ENCODE assay signal across 8 mouse cellular contexts in the genomic region with DNA sequence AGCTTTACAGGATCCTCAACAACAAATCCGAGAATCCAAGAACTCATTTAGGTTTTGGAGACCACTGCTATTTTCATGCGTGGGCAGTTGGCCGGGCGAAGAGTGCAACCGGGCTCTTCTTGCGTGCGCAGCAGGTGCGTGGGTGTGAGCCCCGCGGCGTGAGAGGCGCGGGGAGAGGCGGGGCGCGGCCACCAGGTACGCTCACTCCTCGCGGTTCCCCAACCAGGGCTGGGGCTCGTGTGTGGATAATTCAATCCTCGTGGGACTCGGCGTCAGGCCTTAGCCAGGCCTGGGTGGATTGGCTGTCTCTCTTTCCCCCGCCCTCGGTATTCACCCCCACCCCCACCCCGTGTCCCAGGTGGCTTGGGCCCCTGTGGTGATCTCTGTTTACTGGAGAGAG. TPM values are rescaled to one million over a fixed set of nuclear protein-coding genes. Genes with fewer than 3 reads are reported as not detected.
DNase-seq lines count a peak whose midpoint lies in the region; ATAC-seq and TF ChIP-seq lines count a peak whose summit lies in the region.

No protein-coding gene starts in this region.

- peak overlapping the region; percentile 25 for H3K4me3 ChIP-seq in neural tube, embryonic 11.5 days (ENCODE audit: low read depth, low read length)
- H3K4me3 ChIP-seq in intestine, postnatal 0 days (ENCODE audit: low read depth, low read length), result peak overlapping the region; percentile 32
- H3K4me3 ChIP-seq in neural tube, embryonic 12.5 days, result peak overlapping the region; percentile 32

- peak overlapping the region; percentile 47 for H3K4me2 ChIP-seq in neural tube, embryonic 11.5 days (ENCODE audit: low read depth)
- H3K4me2 ChIP-seq in intestine, postnatal 0 days (replicated peaks; ENCODE audit: low read depth), result peak overlapping the region; percentile 73
- peak overlapping the region; percentile 54 for H3K4me2 ChIP-seq in neural tube, embryonic 12.5 days (replicated peaks)

- H3K9ac ChIP-seq in neural tube, embryonic 11.5 days (ENCODE audit: low read length), result peak overlapping the region; percentile 28
- H3K9ac ChIP-seq in intestine, postnatal 0 days (ENCODE audit: low read depth, low read length), result 0 out of 2 replicates have a peak overlapping the region, but pooled peaks have one; percentile 17
- H3K9ac ChIP-seq in neural tube, embryonic 12.5 days, result peak overlapping the region; percentile 51

- no peak overlapping the region for H3K27ac ChIP-seq in neural tube, embryonic 11.5 days (ENCODE audit: low read depth, low read length)
- 0 out of 2 replicates have a peak overlapping the region, but pooled peaks have one; percentile 16 for H3K27ac ChIP-seq in intestine, postnatal 0 days (ENCODE audit: low read depth, low read length)
- no peak overlapping the region for H3K27ac ChIP-seq in neural tube, embryonic 12.5 days

- DNase-seq in cerebellum, postnatal 4 days (ENCODE audit: low spot score in 2 of 2), result no peak
- no peak for DNase-seq in neural tube, embryonic 11.5 days (ENCODE audit: low spot score)
- DNase-seq in neural tube, embryonic 10.5 days (ENCODE audit: extremely low spot score, low spot score), result no peak
- no peak for DNase-seq in adrenal gland, adult 8-10 months
- DNase-seq in yolk sac, embryonic 10.5 days (ENCODE audit: low spot score), result no peak

- peak; percentile 46; the same call in 1 of the 2 replicates for ATAC-seq in cerebellum, adult (ENCODE audit: insufficient number of reproducible peaks, low FRiP score, low TSS enrichment)
- no peak for ATAC-seq in neural tube, embryonic 11.5 days (ENCODE audit: insufficient read depth, low FRiP score, low TSS enrichment)
- peak; percentile 17; the same call in 1 of the 2 replicates for ATAC-seq in intestine, postnatal 0 days
- ATAC-seq in neural tube, embryonic 12.5 days (ENCODE audit: low FRiP score, low read depth), result no peak

- H3K36me3 ChIP-seq in neural tube, embryonic 11.5 days (ENCODE audit: control insufficient read depth, insufficient read depth, low read length), result no peaks in the 10 kb centered on the region
- H3K36me3 ChIP-seq in intestine, postnatal 0 days (ENCODE audit: control insufficient read depth, insufficient read depth), result peaks cover 4% of the 10 kb centered on the region; the same call in 1 of the 2 replicates
- H3K36me3 ChIP-seq in neural tube, embryonic 12.5 days, result peaks cover 15% of the 10 kb centered on the region

- H3K4me1 ChIP-seq in neural tube, embryonic 11.5 days (ENCODE audit: control insufficient read depth, insufficient read depth, low read length), result peaks cover 17% of the 10 kb centered on the region
- H3K4me1 ChIP-seq in intestine, postnatal 0 days (replicated peaks; ENCODE audit: control insufficient read depth, insufficient read depth, low read length), result peaks cover 11% of the 10 kb centered on the region
- H3K4me1 ChIP-seq in neural tube, embryonic 12.5 days, result peaks cover 29% of the 10 kb centered on the region

- H3K9me3 ChIP-seq in neural tube, embryonic 11.5 days (ENCODE audit: control insufficient read depth, low read length), result no peaks in the 10 kb centered on the region
- H3K9me3 ChIP-seq in intestine, postnatal 0 days (ENCODE audit: control insufficient read depth), result no peaks in the 10 kb centered on the region
- no peaks in the 10 kb centered on the region for H3K9me3 ChIP-seq in neural tube, embryonic 12.5 days

- peaks cover 48% of the 10 kb centered on the region for H3K27me3 ChIP-seq in neural tube, embryonic 11.5 days (ENCODE audit: control insufficient read depth, insufficient read depth, low read length)
- peaks cover 15% of the 10 kb centered on the region for H3K27me3 ChIP-seq in intestine, postnatal 0 days (replicated peaks; ENCODE audit: control insufficient read depth, insufficient read depth, low read length)
- H3K27me3 ChIP-seq in neural tube, embryonic 12.5 days (replicated peaks), result peaks cover 58% of the 10 kb centered on the region

- no peak for TF ChIP-seq CTCF in intestine, postnatal 0 days (IDR thresholded peaks at IDR 0.05; ENCODE audit: low read depth)

- 7% methylated on average over 26 of the region's 26 CpGs for WGBS in neural tube, embryonic 11.5 days
- 7% methylated on average over 26 of the region's 26 CpGs for WGBS in intestine, postnatal 0 days
- 6% methylated on average over 26 of the region's 26 CpGs for WGBS in neural tube, embryonic 12.5 days

RNA-seq across cellular contexts. Expression of gene Slc16a11, which starts 1.2 kb away (rescaled TPM):
- 0.27 and 0.50 TPM in 2 replicates for polyA plus RNA-seq in neural tube, embryonic 11.5 days (2014; fragmentation: Nextera tagmentation; extraction: Ambion mirVana)
- polyA plus RNA-seq in intestine, postnatal 0 days (2015; fragmentation: Nextera tagmentation; extraction: Ambion mirVana), result 3.6 and 4.5 TPM in 2 replicates
- 1.7 and 3.3 TPM in 2 replicates for polyA plus RNA-seq in neural tube, embryonic 12.5 days (2016; fragmentation: Nextera tagmentation; extraction: Ambion mirVana)
- 1 to 10 TPM in 2 of 4 experiments, under 1 TPM in 2; 0.23 to 2.0 (median 0.86) TPM for total RNA-seq in adrenal gland, adult 8-10 months (2022)

RNA-seq across cellular contexts. Expression of gene Slc16a13, which starts 7.1 kb away (rescaled TPM):
- polyA plus RNA-seq in neural tube, embryonic 11.5 days (2014; fragmentation: Nextera tagmentation; extraction: Ambion mirVana), result 14.3 and 16.9 TPM in 2 replicates
- polyA plus RNA-seq in intestine, postnatal 0 days (2015; fragmentation: Nextera tagmentation; extraction: Ambion mirVana), result 9.9 and 11.4 TPM in 2 replicates
- polyA plus RNA-seq in neural tube, embryonic 12.5 days (2016; fragmentation: Nextera tagmentation; extraction: Ambion mirVana), result 13.6 and 16.3 TPM in 2 replicates
- total RNA-seq in adrenal gland, adult 8-10 months (2022), result 1 to 10 TPM; 4.4 to 9.4 (median 6.6) TPM

RNA-seq across cellular contexts. Expression of gene Bcl6b, which starts 15.9 kb away (rescaled TPM):
- polyA plus RNA-seq in neural tube, embryonic 11.5 days (2014; fragmentation: Nextera tagmentation; extraction: Ambion mirVana), result 6.2 and 7.4 TPM in 2 replicates
- 3.6 and 4.4 TPM in 2 replicates for polyA plus RNA-seq in intestine, postnatal 0 days (2015; fragmentation: Nextera tagmentation; extraction: Ambion mirVana)
- 6.9 TPM in 2 replicates for polyA plus RNA-seq in neural tube, embryonic 12.5 days (2016; fragmentation: Nextera tagmentation; extraction: Ambion mirVana)
- total RNA-seq in adrenal gland, adult 8-10 months (2022), result 10 to 100 TPM in 2 of 4 experiments, 1 to 10 TPM in 2; 6.4 to 25.1 (median 10.5) TPM

RNA-seq across cellular contexts. Expression of gene 0610010K14Rik, which starts 24.0 kb away (rescaled TPM):
- 183 and 204 TPM in 2 replicates for polyA plus RNA-seq in neural tube, embryonic 11.5 days (2014; fragmentation: Nextera tagmentation; extraction: Ambion mirVana)
- 70.3 and 72.7 TPM in 2 replicates for polyA plus RNA-seq in intestine, postnatal 0 days (2015; fragmentation: Nextera tagmentation; extraction: Ambion mirVana)
- 169 and 183 TPM in 2 replicates for polyA plus RNA-seq in neural tube, embryonic 12.5 days (2016; fragmentation: Nextera tagmentation; extraction: Ambion mirVana)
- total RNA-seq in adrenal gland, adult 8-10 months (2022), result 10 to 100 TPM; 38.2 to 52.6 (median 44.5) TPM

RNA-seq across cellular contexts. Expression of gene Gm21988, which starts 25.9 kb away (rescaled TPM):
- 10.8 and 11.5 TPM in 2 replicates for polyA plus RNA-seq in neural tube, embryonic 11.5 days (2014; fragmentation: Nextera tagmentation; extraction: Ambion mirVana)
- polyA plus RNA-seq in intestine, postnatal 0 days (2015; fragmentation: Nextera tagmentation; extraction: Ambion mirVana), result 11.2 and 11.3 TPM in 2 replicates
- polyA plus RNA-seq in neural tube, embryonic 12.5 days (2016; fragmentation: Nextera tagmentation; extraction: Ambion mirVana), result 14.4 and 15.2 TPM in 2 replicates
- total RNA-seq in adrenal gland, adult 8-10 months (2022), result 1 to 10 TPM; 3.9 to 6.7 (median 5.3) TPM

Comparison
In these comparisons a context has a peak if more than half of its experiments do, and no peak if none do; other contexts are left out.
1. ATAC-seq: peak in cerebellum, adult (single experiment) and intestine, postnatal 0 days (single experiment); none in neural tube, embryonic 11.5 days (single experiment) and neural tube, embryonic 12.5 days (single experiment).
2. Peak in every context shown above with its lines, with median percentiles within 50 percentile points of each other: H3K4me2 ChIP-seq, H3K4me3 ChIP-seq and H3K9ac ChIP-seq.